Mouse (Mus musculus): ENCODE measurements at regions not wholly inside any gene's neighbourhood (a gene's known extent, or its start where the extent isn't known, plus 50 kb on each side); places are given as distances from the start of the nearest gene placed in this dataset.

DNA sequence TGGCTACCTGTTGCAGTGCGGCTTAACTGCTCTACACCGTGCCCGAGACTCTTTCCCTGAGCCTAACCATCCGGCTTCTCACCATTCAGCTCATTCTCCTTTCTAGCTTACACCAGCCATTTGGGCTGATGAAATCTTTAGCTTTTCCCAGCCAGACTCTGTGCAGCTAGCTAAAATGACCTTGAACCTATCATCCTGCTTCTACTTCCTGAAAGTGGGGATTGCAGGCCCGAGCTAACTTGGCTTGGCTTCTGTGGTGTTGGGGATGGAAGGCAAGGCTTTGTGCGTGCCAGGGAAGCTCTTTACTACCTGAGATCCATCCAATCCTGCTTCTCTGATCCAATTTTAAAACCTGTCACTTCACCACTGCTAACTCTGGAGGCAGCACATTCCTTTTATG is 128.3 kb downstream of the Kcnrg start:
- Histone ChIP-seq H3K4me2 (ENCODE audit: low read depth) (no peak overlapping the region), H3K36me3 (ENCODE audit: insufficient read depth) (no peaks in the 10 kb centered on the region), H3K4me1 (ENCODE audit: insufficient read depth) (no peaks in the 10 kb centered on the region), H3K4me3 (ENCODE audit: low read depth, low read length) (no peak overlapping the region), H3K9ac (no peak overlapping the region), H3K27ac (ENCODE audit: low read depth, low read length) (no peak overlapping the region), H3K9me3 (ENCODE audit: low read length) (no peaks in the 10 kb centered on the region), H3K27me3 (ENCODE audit: insufficient read depth, low read length) (no peaks in the 10 kb centered on the region)
- ATAC-seq (no peak; the same call in 1 of the 2 replicates), DNase-seq (no peak)
- no peak for TF ChIP-seq CTCF (IDR thresholded peaks at IDR 0.05; ENCODE audit: low read depth)
- 73% methylated on average over 6 of the region's 6 CpGs for WGBS

DNA sequence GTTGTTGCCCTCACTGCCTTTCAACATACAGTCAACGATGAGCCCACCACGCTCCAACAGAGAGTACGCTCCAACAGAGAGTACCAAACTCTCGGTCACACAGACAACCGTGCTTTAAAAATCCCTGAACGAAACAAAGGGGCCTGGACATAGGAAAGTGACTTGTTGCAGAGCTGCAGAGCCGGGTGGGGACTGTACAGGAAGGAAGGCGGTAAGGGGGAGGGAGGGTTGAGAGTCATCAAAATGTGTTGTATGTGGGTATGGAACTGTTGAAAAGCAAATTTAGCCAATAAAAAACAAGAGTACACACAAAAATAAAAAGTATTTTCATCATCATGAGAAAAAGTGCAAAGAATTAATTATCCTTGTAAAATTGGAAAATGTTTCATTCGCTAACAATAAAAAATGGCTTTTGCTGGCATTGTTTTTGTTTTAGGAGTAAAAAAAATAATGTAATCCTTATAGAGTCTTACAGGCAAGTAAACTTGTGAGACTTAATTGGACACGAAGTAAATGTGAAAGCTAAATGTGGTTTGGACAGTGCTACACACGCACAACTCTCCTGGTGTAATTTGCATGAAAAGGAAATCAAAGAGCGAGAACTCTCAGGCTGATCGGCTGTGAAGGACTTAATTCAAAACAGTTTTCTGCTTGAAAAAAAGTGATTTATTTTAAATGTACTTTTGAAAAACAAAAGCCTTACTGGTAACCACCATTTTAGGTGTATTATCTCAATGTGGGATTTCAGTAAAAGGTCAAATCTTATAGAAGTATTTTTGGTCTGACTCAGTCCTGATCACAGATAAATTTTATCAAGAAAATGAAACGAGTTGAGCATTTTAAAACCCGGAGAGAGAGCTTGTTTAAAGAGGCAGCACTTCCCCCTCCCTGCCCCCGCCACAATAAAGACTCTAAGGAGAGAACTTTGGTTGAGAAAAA is 129.4 kb downstream of the Kcnrg start:
- no peaks in the 10 kb centered on the region for H3K4me1 ChIP-seq (ENCODE audit: insufficient read depth)
- ATAC-seq (no peak), DNase-seq (no peak)
- H3K4me3 ChIP-seq (ENCODE audit: low read depth, low read length) = no peak overlapping the region
- H3K9ac ChIP-seq = no peak overlapping the region
- 13% methylated on average over 16 of the region's 16 CpGs for WGBS
- TF ChIP-seq CTCF (IDR thresholded peaks at IDR 0.05; ENCODE audit: low read depth) = no peak
- H3K27me3 ChIP-seq (ENCODE audit: insufficient read depth, low read length) = no peaks in the 10 kb centered on the region
- no peak overlapping the region for H3K27ac ChIP-seq (ENCODE audit: low read depth, low read length)
- H3K36me3 ChIP-seq (ENCODE audit: insufficient read depth) = no peaks in the 10 kb centered on the region
- no peak overlapping the region for H3K4me2 ChIP-seq (ENCODE audit: low read depth)
- H3K9me3 ChIP-seq (ENCODE audit: low read length) = no peaks in the 10 kb centered on the region

DNA sequence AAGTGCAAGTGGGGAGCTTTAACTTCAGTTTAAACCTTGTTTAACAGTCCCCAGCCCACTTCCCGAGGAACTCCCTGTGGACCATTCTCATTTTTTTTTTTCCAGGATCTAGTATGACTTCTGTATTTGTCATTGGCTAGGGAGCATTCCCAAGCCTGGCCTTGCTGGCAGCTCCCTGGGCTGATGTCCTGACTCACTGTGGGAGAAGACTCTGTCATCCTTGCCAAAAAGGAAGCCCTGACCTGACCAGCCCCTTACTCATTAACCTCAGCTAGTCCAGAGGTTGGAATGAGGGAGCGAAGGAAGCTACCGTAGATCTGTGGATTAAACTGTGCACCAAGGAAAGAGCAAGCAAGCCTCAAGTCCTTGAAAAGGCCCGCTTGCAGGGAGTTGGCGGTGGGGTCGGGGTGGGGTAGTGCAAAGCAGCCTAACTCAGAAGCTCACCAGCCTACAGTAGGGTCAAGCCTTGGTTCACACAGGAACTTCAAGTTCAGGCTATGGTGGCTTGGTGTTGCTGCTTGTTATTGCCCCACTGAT is 130.3 kb downstream of the Kcnrg start:
- no peaks in the 10 kb centered on the region for H3K4me1 ChIP-seq (ENCODE audit: insufficient read depth)
- H3K27me3 ChIP-seq (ENCODE audit: insufficient read depth, low read length) = no peaks in the 10 kb centered on the region
- H3K4me2 ChIP-seq (ENCODE audit: low read depth) = no peak overlapping the region
- WGBS = 73% methylated on average over 6 of the region's 6 CpGs
- TF ChIP-seq CTCF (IDR thresholded peaks at IDR 0.05; ENCODE audit: low read depth) = no peak
- no peaks in the 10 kb centered on the region for H3K36me3 ChIP-seq (ENCODE audit: insufficient read depth)
- H3K9me3 ChIP-seq (ENCODE audit: low read length) = no peaks in the 10 kb centered on the region
- H3K27ac ChIP-seq (ENCODE audit: low read depth, low read length) = no peak overlapping the region
- ATAC-seq = no peak
- H3K4me3 ChIP-seq (ENCODE audit: low read depth, low read length) = no peak overlapping the region
- DNase-seq = no peak
- H3K9ac ChIP-seq = no peak overlapping the region

DNA sequence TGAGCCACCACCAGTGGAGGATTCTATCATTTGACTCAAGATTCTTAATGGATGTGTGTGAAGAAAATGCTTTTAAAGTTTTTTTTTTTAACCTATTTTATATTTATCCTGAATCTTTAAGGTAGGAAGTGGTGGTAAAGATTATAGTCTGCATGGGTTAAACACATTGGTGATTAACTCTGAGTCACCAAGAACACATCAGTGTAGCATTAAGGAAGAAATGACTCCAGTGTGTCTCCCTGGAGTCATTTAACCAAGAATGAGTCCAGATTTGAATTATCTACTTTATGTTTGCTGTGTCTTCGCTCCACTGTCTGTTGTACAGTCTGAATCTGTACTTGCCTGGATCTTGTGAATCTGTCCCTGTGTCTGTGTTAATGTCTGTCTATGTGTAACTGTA is 132.2 kb downstream of the Kcnrg start:
- Histone ChIP-seq H3K36me3 (ENCODE audit: insufficient read depth) (no peaks in the 10 kb centered on the region), H3K4me2 (ENCODE audit: low read depth) (no peak overlapping the region), H3K9me3 (ENCODE audit: low read length) (no peaks in the 10 kb centered on the region), H3K4me1 (ENCODE audit: insufficient read depth) (no peaks in the 10 kb centered on the region), H3K27me3 (ENCODE audit: insufficient read depth, low read length) (no peaks in the 10 kb centered on the region), H3K27ac (ENCODE audit: low read depth, low read length) (no peak overlapping the region), H3K4me3 (ENCODE audit: low read depth, low read length) (no peak overlapping the region), H3K9ac (no peak overlapping the region)
- WGBS = 88% methylated on average over 1 of the region's 1 CpGs
- DNase-seq (no peak), ATAC-seq (no peak)
- TF ChIP-seq CTCF (IDR thresholded peaks at IDR 0.05; ENCODE audit: low read depth) = no peak

DNA sequence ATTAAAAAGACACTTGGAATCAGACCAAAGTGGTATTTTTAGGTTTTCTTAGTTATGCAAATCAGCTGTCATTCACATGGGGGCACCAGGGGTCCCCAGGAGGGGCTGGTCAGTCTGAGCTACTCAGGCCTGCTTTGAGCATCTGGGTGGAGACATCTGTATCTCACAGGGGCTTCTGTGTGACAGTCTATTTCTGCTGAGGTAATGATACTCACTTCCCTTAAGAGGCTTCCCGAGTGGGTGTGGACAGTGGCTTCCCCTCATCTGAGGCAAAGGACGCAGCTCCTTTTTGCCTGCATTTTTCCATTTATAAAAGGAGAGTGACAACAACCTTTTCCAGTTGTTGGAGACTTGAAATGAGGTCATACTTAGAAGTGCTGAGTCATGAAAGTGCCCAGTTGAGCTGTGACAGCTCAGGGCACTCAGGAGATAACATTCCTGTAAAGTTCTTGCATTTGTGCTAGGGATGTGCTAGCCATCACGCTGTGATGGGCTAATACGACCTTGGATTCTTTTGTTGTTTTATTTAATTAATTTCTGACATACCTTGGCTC is 136.7 kb downstream of the Kcnrg start:
- Histone ChIP-seq H3K36me3 (ENCODE audit: insufficient read depth) (no peaks in the 10 kb centered on the region), H3K27me3 (ENCODE audit: insufficient read depth, low read length) (no peaks in the 10 kb centered on the region), H3K4me2 (ENCODE audit: low read depth) (no peak overlapping the region), H3K4me1 (ENCODE audit: insufficient read depth) (no peaks in the 10 kb centered on the region), H3K9ac (no peak overlapping the region), H3K4me3 (ENCODE audit: low read depth, low read length) (no peak overlapping the region), H3K9me3 (ENCODE audit: low read length) (no peaks in the 10 kb centered on the region), H3K27ac (ENCODE audit: low read depth, low read length) (no peak overlapping the region)
- DNase-seq = no peak
- ATAC-seq = no peak
- WGBS = 23% methylated on average over 4 of the region's 4 CpGs
- TF ChIP-seq CTCF (IDR thresholded peaks at IDR 0.05; ENCODE audit: low read depth) = no peak

DNA sequence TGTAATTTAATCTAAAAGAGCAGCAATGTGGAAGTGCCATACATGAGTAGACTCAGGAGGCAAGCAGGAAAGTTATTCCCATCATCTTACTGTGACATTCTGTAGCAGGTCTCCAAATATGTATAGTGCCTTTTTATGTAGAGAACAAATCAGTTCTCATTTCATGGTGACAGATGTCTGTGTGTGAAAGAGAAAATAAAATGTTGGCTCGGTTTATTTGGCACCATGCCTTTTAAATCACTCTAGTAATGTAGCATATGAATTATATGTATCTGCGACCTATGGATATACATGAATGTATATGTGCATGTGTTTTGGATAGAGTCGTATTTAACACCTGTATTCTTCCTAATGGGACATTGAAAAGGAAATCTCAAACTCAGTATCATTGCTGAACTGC is 146.2 kb downstream of the Kcnrg start:
- no peak for TF ChIP-seq CTCF (IDR thresholded peaks at IDR 0.05; ENCODE audit: low read depth)
- Histone ChIP-seq H3K36me3 (ENCODE audit: insufficient read depth) (no peaks in the 10 kb centered on the region), H3K4me3 (ENCODE audit: low read depth, low read length) (no peak overlapping the region), H3K27ac (ENCODE audit: low read depth, low read length) (no peak overlapping the region), H3K9ac (no peak overlapping the region), H3K4me1 (ENCODE audit: insufficient read depth) (no peaks in the 10 kb centered on the region), H3K9me3 (ENCODE audit: low read length) (no peaks in the 10 kb centered on the region), H3K27me3 (ENCODE audit: insufficient read depth, low read length) (no peaks in the 10 kb centered on the region), H3K4me2 (ENCODE audit: low read depth) (no peak overlapping the region)
- peak; percentile 60 for DNase-seq
- WGBS = 62% methylated on average over 3 of the region's 3 CpGs
- ATAC-seq = no peak

DNA sequence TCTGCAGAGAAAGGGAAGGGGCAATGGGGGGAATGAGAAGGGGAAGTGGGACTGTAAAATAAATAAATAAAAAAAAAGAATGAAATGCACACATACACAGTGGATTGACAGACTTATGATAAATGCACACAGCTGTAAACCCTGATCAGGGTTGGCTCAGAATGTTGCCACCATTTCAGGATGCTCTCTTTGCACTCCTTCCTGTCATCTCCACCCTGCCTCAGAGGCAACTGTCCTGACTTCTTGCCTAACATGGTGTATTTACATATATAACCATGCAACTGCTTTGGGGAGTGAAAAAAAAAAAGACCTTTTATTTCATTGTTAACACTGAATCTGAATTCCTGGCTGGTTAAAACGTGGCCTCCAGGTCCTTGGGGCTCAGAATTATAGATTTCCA is 149.4 kb downstream of the Kcnrg start:
- no peaks in the 10 kb centered on the region for H3K4me1 ChIP-seq (ENCODE audit: insufficient read depth)
- H3K4me3 ChIP-seq (ENCODE audit: low read depth, low read length) = no peak overlapping the region
- ATAC-seq = no peak
- no peak overlapping the region for H3K9ac ChIP-seq
- no peak overlapping the region for H3K27ac ChIP-seq (ENCODE audit: low read depth, low read length)
- no peak overlapping the region for H3K4me2 ChIP-seq (ENCODE audit: low read depth)
- no peak for TF ChIP-seq CTCF (IDR thresholded peaks at IDR 0.05; ENCODE audit: low read depth)
- no peaks in the 10 kb centered on the region for H3K36me3 ChIP-seq (ENCODE audit: insufficient read depth)
- H3K27me3 ChIP-seq (ENCODE audit: insufficient read depth, low read length) = no peaks in the 10 kb centered on the region
- H3K9me3 ChIP-seq (ENCODE audit: low read length) = no peaks in the 10 kb centered on the region
- WGBS = 8% methylated on average over 1 of the region's 1 CpGs
- DNase-seq = no peak

All from forebrain, postnatal 0 days (tissue).